Mouse (Mus musculus): ENCODE results near the gene Serpinh1. TPM values are rescaled to one million over a fixed set of nuclear protein-coding genes. Genes with fewer than 3 reads are reported as not detected.

Gene Serpinh1
- total RNA-seq, 1 experiment from 2014 or later = 3.1 TPM

GRCm38 (mm10) chr7:99348883-99349282, 4.2 kb downstream of the Serpinh1 start:
- no peak for ATAC-seq (replicated peaks in 1 of 2; ENCODE audit: insufficient read depth in 1 of 2, low FRiP score in 2 of 2, low TSS enrichment in 1 of 2, low read depth in 1 of 2, poor library complexity in 2 of 2, severe bottlenecking in 2 of 2)

GRCm38 (mm10) chr7:99347268-99347667, 5.8 kb downstream of the Serpinh1 start:
- ATAC-seq (replicated peaks in 1 of 2; ENCODE audit: insufficient read depth in 1 of 2, low FRiP score in 2 of 2, low TSS enrichment in 1 of 2, low read depth in 1 of 2, poor library complexity in 2 of 2, severe bottlenecking in 2 of 2) = no peak

- no peak for ATAC-seq (replicated peaks in 1 of 2; ENCODE audit: insufficient read depth in 1 of 2, low FRiP score in 2 of 2, low TSS enrichment in 1 of 2, low read depth in 1 of 2, poor library complexity in 2 of 2, severe bottlenecking in 2 of 2)
These were observed 9.5 kb downstream of the Serpinh1 start for GRCm38 (mm10) chr7:99343577-99343976.

- ATAC-seq (replicated peaks in 1 of 2; ENCODE audit: insufficient read depth in 1 of 2, low FRiP score in 2 of 2, low TSS enrichment in 1 of 2, low read depth in 1 of 2, poor library complexity in 2 of 2, severe bottlenecking in 2 of 2) = no peak
These were observed 12.3 kb downstream of the Serpinh1 start for GRCm38 (mm10) chr7:99340736-99341135.

- ATAC-seq (replicated peaks in 1 of 2; ENCODE audit: insufficient read depth in 1 of 2, low FRiP score in 2 of 2, low TSS enrichment in 1 of 2, low read depth in 1 of 2, poor library complexity in 2 of 2, severe bottlenecking in 2 of 2) = peak; percentile 89 to 92
These were observed 20.1 kb downstream of the Serpinh1 start for GRCm38 (mm10) chr7:99332774-99333480.

GRCm38 (mm10) chr7:99330012-99330411, 23.0 kb downstream of the Serpinh1 start:
- no peak for ATAC-seq (replicated peaks in 1 of 2; ENCODE audit: insufficient read depth in 1 of 2, low FRiP score in 2 of 2, low TSS enrichment in 1 of 2, low read depth in 1 of 2, poor library complexity in 2 of 2, severe bottlenecking in 2 of 2)

- no peak for ATAC-seq (replicated peaks in 1 of 2; ENCODE audit: insufficient read depth in 1 of 2, low FRiP score in 2 of 2, low TSS enrichment in 1 of 2, low read depth in 1 of 2, poor library complexity in 2 of 2, severe bottlenecking in 2 of 2)
These were observed 24.2 kb downstream of the Serpinh1 start for GRCm38 (mm10) chr7:99328847-99329246.

- ATAC-seq (replicated peaks in 1 of 2; ENCODE audit: insufficient read depth in 1 of 2, low FRiP score in 2 of 2, low TSS enrichment in 1 of 2, low read depth in 1 of 2, poor library complexity in 2 of 2, severe bottlenecking in 2 of 2) = no peak
These were observed 26.9 kb downstream of the Serpinh1 start for GRCm38 (mm10) chr7:99326128-99326527.

- no peak for ATAC-seq (replicated peaks in 1 of 2; ENCODE audit: insufficient read depth in 1 of 2, low FRiP score in 2 of 2, low TSS enrichment in 1 of 2, low read depth in 1 of 2, poor library complexity in 2 of 2, severe bottlenecking in 2 of 2)
These were observed 28.2 kb downstream of the Serpinh1 start for GRCm38 (mm10) chr7:99324810-99325209.

- ATAC-seq (replicated peaks in 1 of 2; ENCODE audit: insufficient read depth in 1 of 2, low FRiP score in 2 of 2, low TSS enrichment in 1 of 2, low read depth in 1 of 2, poor library complexity in 2 of 2, severe bottlenecking in 2 of 2) = no peak
These were observed 29.7 kb downstream of the Serpinh1 start for GRCm38 (mm10) chr7:99323321-99323700.

- no peak for ATAC-seq (replicated peaks in 1 of 2; ENCODE audit: insufficient read depth in 1 of 2, low FRiP score in 2 of 2, low TSS enrichment in 1 of 2, low read depth in 1 of 2, poor library complexity in 2 of 2, severe bottlenecking in 2 of 2)
These were observed 30.2 kb downstream of the Serpinh1 start for GRCm38 (mm10) chr7:99322691-99323320.

GRCm38 (mm10) chr7:99320524-99320923, 32.5 kb downstream of the Serpinh1 start:
- peak in 1 of 2 experiments; percentile 44; a peak in 1 of 4 replicates for ATAC-seq (replicated peaks in 1 of 2; ENCODE audit: insufficient read depth in 1 of 2, low FRiP score in 2 of 2, low TSS enrichment in 1 of 2, low read depth in 1 of 2, poor library complexity in 2 of 2, severe bottlenecking in 2 of 2)

- ATAC-seq (replicated peaks in 1 of 2; ENCODE audit: insufficient read depth in 1 of 2, low FRiP score in 2 of 2, low TSS enrichment in 1 of 2, low read depth in 1 of 2, poor library complexity in 2 of 2, severe bottlenecking in 2 of 2) = no peak
These were observed 35.6 kb downstream of the Serpinh1 start for GRCm38 (mm10) chr7:99317475-99317874.

GRCm38 (mm10) chr7:99316207-99316606, 36.8 kb downstream of the Serpinh1 start:
- no peak for ATAC-seq (replicated peaks in 1 of 2; ENCODE audit: insufficient read depth in 1 of 2, low FRiP score in 2 of 2, low TSS enrichment in 1 of 2, low read depth in 1 of 2, poor library complexity in 2 of 2, severe bottlenecking in 2 of 2)

GRCm38 (mm10) chr7:99314565-99314964, 38.5 kb downstream of the Serpinh1 start:
- ATAC-seq (replicated peaks in 1 of 2; ENCODE audit: insufficient read depth in 1 of 2, low FRiP score in 2 of 2, low TSS enrichment in 1 of 2, low read depth in 1 of 2, poor library complexity in 2 of 2, severe bottlenecking in 2 of 2) = no peak; a peak in 1 of 4 replicates

- no peak for ATAC-seq (replicated peaks in 1 of 2; ENCODE audit: insufficient read depth in 1 of 2, low FRiP score in 2 of 2, low TSS enrichment in 1 of 2, low read depth in 1 of 2, poor library complexity in 2 of 2, severe bottlenecking in 2 of 2)
These were observed 39.8 kb downstream of the Serpinh1 start for GRCm38 (mm10) chr7:99313253-99313652.

GRCm38 (mm10) chr7:99312671-99313143, 40.3 kb downstream of the Serpinh1 start:
- no peak for ATAC-seq (replicated peaks in 1 of 2; ENCODE audit: insufficient read depth in 1 of 2, low FRiP score in 2 of 2, low TSS enrichment in 1 of 2, low read depth in 1 of 2, poor library complexity in 2 of 2, severe bottlenecking in 2 of 2)

- no peak for ATAC-seq (replicated peaks in 1 of 2; ENCODE audit: insufficient read depth in 1 of 2, low FRiP score in 2 of 2, low TSS enrichment in 1 of 2, low read depth in 1 of 2, poor library complexity in 2 of 2, severe bottlenecking in 2 of 2)
These were observed 41.0 kb downstream of the Serpinh1 start for GRCm38 (mm10) chr7:99312058-99312457.

GRCm38 (mm10) chr7:99311433-99311832, 41.6 kb downstream of the Serpinh1 start:
- ATAC-seq (replicated peaks in 1 of 2; ENCODE audit: insufficient read depth in 1 of 2, low FRiP score in 2 of 2, low TSS enrichment in 1 of 2, low read depth in 1 of 2, poor library complexity in 2 of 2, severe bottlenecking in 2 of 2) = no peak

Data from hematopoietic stem cell, adult 5-6 weeks (primary cell).